Mouse (Mus musculus): ENCODE measurements at regions not wholly inside any gene's neighbourhood (a gene's known extent, or its start where the extent isn't known, plus 50 kb on each side); places are given as distances from the start of the nearest gene placed in this dataset.
"Not testable (repeated sequence)": the region's sequence is repeated elsewhere in the genome, so short reads cannot be mapped to it uniquely, and the experiment has no call there.

DNA sequence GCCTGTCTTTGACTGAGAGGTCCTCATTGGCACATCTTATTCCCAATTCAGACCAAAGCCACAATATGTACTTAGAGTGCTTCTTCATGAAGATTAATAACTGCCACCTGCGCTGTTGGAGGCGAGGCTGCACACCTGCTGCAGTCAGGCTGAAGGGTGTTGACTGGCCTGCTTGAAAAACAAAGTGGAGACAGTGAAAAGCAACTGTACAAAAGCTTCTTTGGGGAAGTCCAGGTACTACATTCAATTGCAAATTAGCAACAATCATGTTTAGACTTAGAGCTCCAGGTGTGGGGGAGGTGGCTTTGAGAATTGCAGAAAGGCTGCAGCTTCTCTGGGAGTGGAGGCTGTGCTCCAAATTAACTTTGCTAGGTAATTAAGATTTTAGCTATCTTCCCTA, 170.6 kb upstream of the Klf6 start:
- not testable (repeated sequence) for H3K36me3 ChIP-seq (ENCODE audit: control insufficient read depth, insufficient read depth); H3K27ac ChIP-seq (ENCODE audit: low read length); H3K9me3 ChIP-seq (replicated peaks; ENCODE audit: control insufficient read depth, low read length); H3K4me3 ChIP-seq (ENCODE audit: low read length); ATAC-seq (replicated peaks; ENCODE audit: extremely low read depth, insufficient read depth, low FRiP score); H3K4me2 ChIP-seq (ENCODE audit: low read depth, low read length); H3K9ac ChIP-seq (ENCODE audit: low read length); H3K4me1 ChIP-seq (ENCODE audit: control insufficient read depth, insufficient read depth, low read length); H3K27me3 ChIP-seq (ENCODE audit: control insufficient read depth, insufficient read depth, low read length)
- WGBS: 82% methylated on average over 2 of the region's 2 CpGs

DNA sequence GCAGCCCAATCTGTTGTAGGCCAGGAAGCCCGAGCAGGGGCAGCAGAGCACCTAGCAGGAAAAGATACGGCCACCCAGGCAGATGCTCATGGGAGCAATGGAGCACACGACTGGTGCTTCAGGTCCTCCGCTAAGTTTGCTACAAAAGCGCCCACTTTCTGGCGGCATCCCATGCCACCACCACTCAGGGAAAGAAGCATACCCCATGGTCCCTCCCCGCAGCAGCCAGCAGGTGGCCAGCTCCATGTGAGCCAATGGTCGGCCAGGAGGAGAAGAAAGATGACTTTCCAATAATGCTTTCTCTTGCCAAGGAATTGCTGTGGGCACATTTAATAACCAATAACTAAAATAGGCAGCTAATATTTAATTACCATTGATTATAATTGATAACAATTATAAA, 166.7 kb upstream of the Klf6 start:
- Histone ChIP-seq H3K4me1 (ENCODE audit: control insufficient read depth, insufficient read depth, low read length) (no peaks in the 10 kb centered on the region), H3K4me2 (ENCODE audit: low read depth, low read length) (no peak overlapping the region), H3K36me3 (ENCODE audit: control insufficient read depth, insufficient read depth) (no peaks in the 10 kb centered on the region; the same call in 1 of the 2 replicates), H3K9ac (ENCODE audit: low read length) (no peak overlapping the region), H3K27me3 (ENCODE audit: control insufficient read depth, insufficient read depth, low read length) (no peaks in the 10 kb centered on the region), H3K9me3 (replicated peaks; ENCODE audit: control insufficient read depth, low read length) (peaks cover 3% of the 10 kb centered on the region; the same call in 1 of the 2 replicates), H3K4me3 (ENCODE audit: low read length) (no peak overlapping the region), H3K27ac (ENCODE audit: low read length) (no peak overlapping the region)
- no peak for ATAC-seq (replicated peaks; ENCODE audit: extremely low read depth, insufficient read depth, low FRiP score)
- 95% methylated on average over 8 of the region's 8 CpGs for WGBS

DNA sequence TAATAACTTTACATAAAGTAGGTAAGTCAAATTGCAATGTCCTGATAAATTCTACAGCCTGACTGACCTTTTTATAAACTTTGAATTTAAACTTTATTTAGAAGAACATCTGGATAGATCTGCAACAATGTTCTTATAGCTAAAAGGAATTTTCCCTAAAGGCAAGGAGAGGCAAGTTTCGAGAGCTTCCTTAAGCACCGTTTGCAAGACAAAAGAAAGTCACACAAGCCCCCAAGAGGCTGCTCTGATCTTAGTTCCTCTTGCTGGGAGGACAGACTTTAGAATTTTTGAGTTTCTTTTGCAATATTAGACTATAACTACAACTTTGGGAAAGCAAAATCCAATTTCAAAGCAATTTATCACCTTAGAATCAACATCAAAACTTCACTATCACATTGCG, 165.7 kb upstream of the Klf6 start:
- not testable (repeated sequence) for H3K4me2 ChIP-seq (ENCODE audit: low read depth, low read length); H3K27me3 ChIP-seq (ENCODE audit: control insufficient read depth, insufficient read depth, low read length); ATAC-seq (replicated peaks; ENCODE audit: extremely low read depth, insufficient read depth, low FRiP score); H3K36me3 ChIP-seq (ENCODE audit: control insufficient read depth, insufficient read depth); H3K27ac ChIP-seq (ENCODE audit: low read length); H3K4me1 ChIP-seq (ENCODE audit: control insufficient read depth, insufficient read depth, low read length); H3K9ac ChIP-seq (ENCODE audit: low read length); H3K9me3 ChIP-seq (replicated peaks; ENCODE audit: control insufficient read depth, low read length); H3K4me3 ChIP-seq (ENCODE audit: low read length)
- WGBS: 84% methylated on average over 3 of the region's 3 CpGs

DNA sequence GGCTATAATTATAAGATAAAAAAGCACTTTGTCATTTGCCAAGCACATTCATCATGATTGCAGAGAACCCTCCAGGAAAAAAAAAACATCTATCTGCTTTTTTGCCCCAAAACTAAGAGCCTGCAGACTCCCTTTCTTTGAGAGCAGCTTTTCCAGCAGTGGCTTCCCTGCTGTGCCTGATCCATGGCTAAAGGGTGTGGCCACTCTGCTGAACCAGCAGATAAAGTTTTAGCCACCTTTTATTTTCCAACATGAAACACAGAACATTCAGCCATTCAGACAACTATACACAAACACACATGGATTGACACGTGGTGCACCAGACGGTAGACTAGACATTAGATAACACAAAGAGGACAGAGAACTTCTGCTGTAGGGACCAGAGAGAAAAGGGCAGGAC, 164.9 kb upstream of the Klf6 start:
- H3K4me1 ChIP-seq (ENCODE audit: control insufficient read depth, insufficient read depth, low read length): no peaks in the 10 kb centered on the region
- no peak for ATAC-seq (replicated peaks; ENCODE audit: extremely low read depth, insufficient read depth, low FRiP score)
- peaks cover 3% of the 10 kb centered on the region; the same call in 1 of the 2 replicates for H3K9me3 ChIP-seq (replicated peaks; ENCODE audit: control insufficient read depth, low read length)
- H3K9ac ChIP-seq (ENCODE audit: low read length): no peak overlapping the region
- no peak overlapping the region for H3K27ac ChIP-seq (ENCODE audit: low read length)
- H3K27me3 ChIP-seq (ENCODE audit: control insufficient read depth, insufficient read depth, low read length): no peaks in the 10 kb centered on the region
- WGBS: 31% methylated on average over 2 of the region's 2 CpGs
- H3K4me2 ChIP-seq (ENCODE audit: low read depth, low read length): no peak overlapping the region
- H3K36me3 ChIP-seq (ENCODE audit: control insufficient read depth, insufficient read depth): no peaks in the 10 kb centered on the region; the same call in 1 of the 2 replicates
- H3K4me3 ChIP-seq (ENCODE audit: low read length): no peak overlapping the region

DNA sequence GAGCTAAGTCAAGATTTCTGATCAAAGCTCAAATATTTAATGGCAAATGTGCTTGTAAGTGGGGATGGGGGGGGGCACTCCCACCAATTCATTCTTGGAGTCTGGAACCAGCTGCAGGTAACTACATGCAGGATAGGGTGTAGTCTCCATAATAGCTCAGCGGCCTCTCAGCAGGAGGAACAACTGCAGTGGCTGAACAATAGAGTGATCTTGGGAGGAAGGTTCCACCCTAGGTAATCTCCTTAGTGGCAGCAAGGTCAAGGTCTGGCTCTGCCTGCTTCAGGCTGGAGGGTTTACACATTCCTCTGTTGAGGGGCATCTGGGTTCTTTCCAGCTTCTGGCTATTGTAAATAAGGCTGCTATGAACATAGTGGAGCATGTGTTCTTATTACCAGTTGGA, 164.0 kb upstream of the Klf6 start:
- not testable (repeated sequence) for H3K9me3 ChIP-seq (replicated peaks; ENCODE audit: control insufficient read depth, low read length); H3K4me2 ChIP-seq (ENCODE audit: low read depth, low read length); H3K4me1 ChIP-seq (ENCODE audit: control insufficient read depth, insufficient read depth, low read length); H3K4me3 ChIP-seq (ENCODE audit: low read length); ATAC-seq (replicated peaks; ENCODE audit: extremely low read depth, insufficient read depth, low FRiP score); H3K27me3 ChIP-seq (ENCODE audit: control insufficient read depth, insufficient read depth, low read length); H3K27ac ChIP-seq (ENCODE audit: low read length); H3K9ac ChIP-seq (ENCODE audit: low read length); H3K36me3 ChIP-seq (ENCODE audit: control insufficient read depth, insufficient read depth)
- WGBS: 60% methylated on average over 1 of the region's 1 CpGs

DNA sequence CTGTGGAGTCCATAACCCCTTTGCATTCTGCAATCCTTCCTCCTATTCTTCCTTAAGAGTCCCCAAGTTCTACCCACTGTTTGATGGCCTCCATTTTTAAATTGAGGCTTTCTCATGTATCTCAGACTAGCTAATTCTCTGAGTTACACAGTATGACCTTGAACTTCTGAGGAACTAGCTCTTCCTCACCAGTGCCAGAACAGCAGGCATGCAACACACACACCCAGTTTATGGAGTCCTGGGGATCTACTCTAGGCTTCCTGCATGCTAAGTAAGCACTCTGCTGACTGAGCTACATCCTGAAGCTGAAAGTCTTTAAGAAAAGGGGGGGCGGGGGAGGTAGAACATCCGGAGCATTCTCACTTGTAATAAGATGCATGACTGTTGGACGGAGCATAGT, 159.2 kb upstream of the Klf6 start:
- H3K9me3 ChIP-seq (replicated peaks; ENCODE audit: control insufficient read depth, low read length): no peaks in the 10 kb centered on the region; the same call in 1 of the 2 replicates
- H3K4me2 ChIP-seq (ENCODE audit: low read depth, low read length): no peak overlapping the region
- H3K4me3 ChIP-seq (ENCODE audit: low read length): no peak overlapping the region
- no peak overlapping the region for H3K27ac ChIP-seq (ENCODE audit: low read length)
- 84% methylated on average over 3 of the region's 3 CpGs for WGBS
- no peak overlapping the region for H3K9ac ChIP-seq (ENCODE audit: low read length)
- no peaks in the 10 kb centered on the region for H3K27me3 ChIP-seq (ENCODE audit: control insufficient read depth, insufficient read depth, low read length)
- no peak for ATAC-seq (replicated peaks; ENCODE audit: extremely low read depth, insufficient read depth, low FRiP score)
- H3K36me3 ChIP-seq (ENCODE audit: control insufficient read depth, insufficient read depth): no peaks in the 10 kb centered on the region
- H3K4me1 ChIP-seq (ENCODE audit: control insufficient read depth, insufficient read depth, low read length): no peaks in the 10 kb centered on the region

DNA sequence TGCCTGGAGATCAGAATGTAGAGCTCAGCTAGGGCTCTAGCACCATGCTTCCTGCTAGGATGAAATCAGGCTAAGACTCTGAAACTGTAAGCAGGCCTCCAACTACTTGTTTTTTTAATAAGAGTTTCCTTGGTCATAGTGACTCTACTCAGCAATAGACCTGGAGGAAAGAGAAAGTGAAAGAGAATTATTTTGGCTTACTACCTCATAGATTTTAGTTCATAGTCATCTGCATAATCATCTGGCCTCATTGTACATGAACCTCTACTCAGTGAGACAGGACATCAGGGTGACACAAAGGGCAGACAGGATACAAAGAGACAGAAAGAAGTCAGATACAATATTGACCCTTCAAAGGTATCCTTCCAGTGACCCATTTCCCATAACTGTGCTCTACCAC, 156.3 kb upstream of the Klf6 start:
- no peak overlapping the region for H3K4me3 ChIP-seq (ENCODE audit: low read length)
- no peak for ATAC-seq (replicated peaks; ENCODE audit: extremely low read depth, insufficient read depth, low FRiP score)
- H3K9me3 ChIP-seq (replicated peaks; ENCODE audit: control insufficient read depth, low read length): no peaks in the 10 kb centered on the region; the same call in 1 of the 2 replicates
- H3K36me3 ChIP-seq (ENCODE audit: control insufficient read depth, insufficient read depth): no peaks in the 10 kb centered on the region
- no peak overlapping the region for H3K4me2 ChIP-seq (ENCODE audit: low read depth, low read length)
- no peak overlapping the region for H3K27ac ChIP-seq (ENCODE audit: low read length)
- no peak overlapping the region for H3K9ac ChIP-seq (ENCODE audit: low read length)
- no peaks in the 10 kb centered on the region for H3K4me1 ChIP-seq (ENCODE audit: control insufficient read depth, insufficient read depth, low read length)
- no peaks in the 10 kb centered on the region for H3K27me3 ChIP-seq (ENCODE audit: control insufficient read depth, insufficient read depth, low read length)

DNA sequence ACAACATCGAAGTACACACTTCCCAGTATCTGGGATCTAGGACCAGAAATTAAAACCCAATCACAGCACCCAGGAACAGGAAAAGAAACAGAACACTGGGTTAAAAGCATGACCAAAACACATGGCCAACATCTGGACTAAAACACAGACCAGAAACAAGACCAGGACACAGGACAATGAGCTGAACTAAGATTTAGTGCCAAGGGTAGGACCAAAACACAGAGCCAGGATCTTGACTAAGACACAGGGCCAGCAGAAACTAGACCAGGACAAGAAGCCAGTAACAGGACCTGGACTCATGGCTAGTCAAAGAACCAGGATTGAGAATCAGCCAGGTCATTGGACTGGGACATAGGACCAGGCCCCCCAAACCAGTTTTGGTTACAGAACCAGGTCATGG, 149.6 kb upstream of the Klf6 start:
- no peak overlapping the region for H3K9ac ChIP-seq (ENCODE audit: low read length)
- no peaks in the 10 kb centered on the region for H3K27me3 ChIP-seq (ENCODE audit: control insufficient read depth, insufficient read depth, low read length)
- no peaks in the 10 kb centered on the region for H3K9me3 ChIP-seq (replicated peaks; ENCODE audit: control insufficient read depth, low read length)
- no peak overlapping the region for H3K4me3 ChIP-seq (ENCODE audit: low read length)
- no peak for ATAC-seq (replicated peaks; ENCODE audit: extremely low read depth, insufficient read depth, low FRiP score)
- no peak overlapping the region for H3K4me2 ChIP-seq (ENCODE audit: low read depth, low read length)
- H3K36me3 ChIP-seq (ENCODE audit: control insufficient read depth, insufficient read depth): no peaks in the 10 kb centered on the region
- H3K4me1 ChIP-seq (ENCODE audit: control insufficient read depth, insufficient read depth, low read length): no peaks in the 10 kb centered on the region; the same call in 1 of the 2 replicates
- 90% methylated on average over 1 of the region's 1 CpGs for WGBS
- no peak overlapping the region for H3K27ac ChIP-seq (ENCODE audit: low read length)

DNA sequence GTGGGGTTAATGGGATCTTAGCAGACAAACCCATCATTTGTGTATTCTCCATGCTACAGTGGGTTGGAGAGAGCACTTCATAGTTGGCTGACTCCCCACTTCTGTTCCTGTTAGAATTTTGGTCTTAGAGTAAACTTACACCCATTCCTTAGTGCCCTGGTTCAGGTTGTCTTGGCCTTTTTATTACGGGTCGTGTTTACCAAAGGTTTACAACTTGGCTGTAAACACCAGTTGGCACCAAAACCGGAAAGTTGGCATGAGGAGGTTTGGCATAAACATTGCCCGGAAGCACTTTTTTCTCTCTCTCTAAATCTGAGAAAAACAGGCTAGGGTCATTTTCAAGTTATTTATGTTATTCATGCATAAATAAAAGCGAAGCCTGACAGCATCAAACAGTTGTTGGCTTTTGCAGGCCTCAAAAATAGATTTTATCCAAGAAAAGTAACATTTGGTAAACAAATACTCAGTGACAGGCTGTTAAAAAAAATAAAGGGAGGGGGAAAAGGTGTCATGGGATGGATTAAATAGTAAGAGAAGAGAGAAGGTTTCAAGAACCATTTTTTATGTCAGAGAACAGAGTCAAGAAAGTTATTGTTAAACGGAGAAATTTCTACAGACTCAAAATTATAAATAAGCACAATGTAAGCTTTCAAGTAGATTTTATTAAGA, 148.0 kb upstream of the Klf6 start:
- no peaks in the 10 kb centered on the region for H3K27me3 ChIP-seq (ENCODE audit: control insufficient read depth, insufficient read depth, low read length)
- H3K27ac ChIP-seq (ENCODE audit: low read length): no peak overlapping the region
- H3K9ac ChIP-seq (ENCODE audit: low read length): no peak overlapping the region
- H3K4me1 ChIP-seq (ENCODE audit: control insufficient read depth, insufficient read depth, low read length): no peaks in the 10 kb centered on the region; the same call in 1 of the 2 replicates
- ATAC-seq (replicated peaks; ENCODE audit: extremely low read depth, insufficient read depth, low FRiP score): no peak
- H3K36me3 ChIP-seq (ENCODE audit: control insufficient read depth, insufficient read depth): no peaks in the 10 kb centered on the region
- no peak overlapping the region for H3K4me3 ChIP-seq (ENCODE audit: low read length)
- no peaks in the 10 kb centered on the region for H3K9me3 ChIP-seq (replicated peaks; ENCODE audit: control insufficient read depth, low read length)
- 80% methylated on average over 6 of the region's 6 CpGs for WGBS
- no peak overlapping the region for H3K4me2 ChIP-seq (ENCODE audit: low read depth, low read length)

Measured in heart, embryonic 16.5 days (tissue).